Mouse (Mus musculus): ENCODE measurements at regions not wholly inside any gene's neighbourhood (a gene's known extent, or its start where the extent isn't known, plus 50 kb on each side); places are given as distances from the start of the nearest gene placed in this dataset.

- H3K4me3 ChIP-seq (ENCODE audit: low read depth, low read length) = no peak overlapping the region
- no peak overlapping the region for H3K27ac ChIP-seq (ENCODE audit: low read depth, low read length)
- no peaks in the 10 kb centered on the region for H3K4me1 ChIP-seq (replicated peaks; ENCODE audit: control insufficient read depth, insufficient read depth, low read length)
- ATAC-seq (replicated peaks; ENCODE audit: low FRiP score) (no peak), DNase-seq (ENCODE audit: low spot score) (no peak)
- WGBS = 47% methylated on average over 5 of the region's 5 CpGs
- no peak overlapping the region for H3K9ac ChIP-seq (ENCODE audit: low read length)
- no peak overlapping the region for H3K4me2 ChIP-seq (ENCODE audit: low read depth, low read length, severe bottlenecking)
- no peaks in the 10 kb centered on the region for H3K36me3 ChIP-seq (ENCODE audit: control insufficient read depth, insufficient read depth, low read length)
- no peaks in the 10 kb centered on the region for H3K9me3 ChIP-seq (ENCODE audit: control insufficient read depth, low read length)
- no peaks in the 10 kb centered on the region for H3K27me3 ChIP-seq (ENCODE audit: control insufficient read depth, insufficient read depth, low read length)
Measured at GRCm38 (mm10) chr5:133156115-133156857, 613.1 kb upstream of the Auts2 start.

GRCm38 (mm10) chr5:133145996-133146395 lies 602.9 kb upstream of the Auts2 start:
- H3K27me3 ChIP-seq (ENCODE audit: control insufficient read depth, insufficient read depth, low read length) = no peaks in the 10 kb centered on the region
- no peak for ATAC-seq (replicated peaks; ENCODE audit: low FRiP score)
- no peak overlapping the region for H3K27ac ChIP-seq (ENCODE audit: low read depth, low read length)
- H3K36me3 ChIP-seq (ENCODE audit: control insufficient read depth, insufficient read depth, low read length) = no peaks in the 10 kb centered on the region
- H3K9me3 ChIP-seq (ENCODE audit: control insufficient read depth, low read length) = no peaks in the 10 kb centered on the region
- DNase-seq (ENCODE audit: low spot score) = no peak
- no peak overlapping the region for H3K4me2 ChIP-seq (ENCODE audit: low read depth, low read length, severe bottlenecking)
- no peaks in the 10 kb centered on the region for H3K4me1 ChIP-seq (replicated peaks; ENCODE audit: control insufficient read depth, insufficient read depth, low read length)
- no peak overlapping the region for H3K4me3 ChIP-seq (ENCODE audit: low read depth, low read length)
- H3K9ac ChIP-seq (ENCODE audit: low read length) = no peak overlapping the region

GRCm38 (mm10) chr5:133143679-133144078 lies 600.5 kb upstream of the Auts2 start:
- no peak for ATAC-seq (replicated peaks; ENCODE audit: low FRiP score)
- Histone ChIP-seq H3K4me3 (ENCODE audit: low read depth, low read length) (no peak overlapping the region), H3K4me1 (replicated peaks; ENCODE audit: control insufficient read depth, insufficient read depth, low read length) (no peaks in the 10 kb centered on the region), H3K9ac (ENCODE audit: low read length) (no peak overlapping the region), H3K27ac (ENCODE audit: low read depth, low read length) (no peak overlapping the region), H3K36me3 (ENCODE audit: control insufficient read depth, insufficient read depth, low read length) (no peaks in the 10 kb centered on the region), H3K9me3 (ENCODE audit: control insufficient read depth, low read length) (no peaks in the 10 kb centered on the region), H3K27me3 (ENCODE audit: control insufficient read depth, insufficient read depth, low read length) (no peaks in the 10 kb centered on the region), H3K4me2 (ENCODE audit: low read depth, low read length, severe bottlenecking) (no peak overlapping the region)
- DNase-seq (ENCODE audit: low spot score) = no peak
- WGBS = 93% methylated on average over 1 of the region's 1 CpGs

- ATAC-seq (replicated peaks; ENCODE audit: low FRiP score) (no peak), DNase-seq (ENCODE audit: low spot score) (no peak)
- no peaks in the 10 kb centered on the region for H3K9me3 ChIP-seq (ENCODE audit: control insufficient read depth, low read length)
- no peak overlapping the region for H3K4me2 ChIP-seq (ENCODE audit: low read depth, low read length, severe bottlenecking)
- no peaks in the 10 kb centered on the region for H3K27me3 ChIP-seq (ENCODE audit: control insufficient read depth, insufficient read depth, low read length)
- 87% methylated on average over 11 of the region's 11 CpGs for WGBS
- H3K4me1 ChIP-seq (replicated peaks; ENCODE audit: control insufficient read depth, insufficient read depth, low read length) = no peaks in the 10 kb centered on the region
- no peak overlapping the region for H3K9ac ChIP-seq (ENCODE audit: low read length)
- H3K27ac ChIP-seq (ENCODE audit: low read depth, low read length) = no peak overlapping the region
- no peaks in the 10 kb centered on the region for H3K36me3 ChIP-seq (ENCODE audit: control insufficient read depth, insufficient read depth, low read length)
- H3K4me3 ChIP-seq (ENCODE audit: low read depth, low read length) = no peak overlapping the region
Measured at GRCm38 (mm10) chr5:133142401-133143115, 599.4 kb upstream of the Auts2 start.

- no peak for DNase-seq (ENCODE audit: low spot score)
- Histone ChIP-seq H3K36me3 (ENCODE audit: control insufficient read depth, insufficient read depth, low read length) (no peaks in the 10 kb centered on the region), H3K9me3 (ENCODE audit: control insufficient read depth, low read length) (no peaks in the 10 kb centered on the region), H3K4me1 (replicated peaks; ENCODE audit: control insufficient read depth, insufficient read depth, low read length) (no peaks in the 10 kb centered on the region), H3K4me3 (ENCODE audit: low read depth, low read length) (no peak overlapping the region), H3K9ac (ENCODE audit: low read length) (no peak overlapping the region), H3K27ac (ENCODE audit: low read depth, low read length) (no peak overlapping the region), H3K4me2 (ENCODE audit: low read depth, low read length, severe bottlenecking) (no peak overlapping the region), H3K27me3 (ENCODE audit: control insufficient read depth, insufficient read depth, low read length) (no peaks in the 10 kb centered on the region)
- ATAC-seq (replicated peaks; ENCODE audit: low FRiP score) = no peak; the same call in 1 of the 2 replicates
- 62% methylated on average over 2 of the region's 2 CpGs for WGBS
Measured at GRCm38 (mm10) chr5:133131042-133131441, 587.9 kb upstream of the Auts2 start.

- Histone ChIP-seq H3K4me2 (ENCODE audit: low read depth, low read length, severe bottlenecking) (no peak overlapping the region), H3K27ac (ENCODE audit: low read depth, low read length) (no peak overlapping the region), H3K27me3 (ENCODE audit: control insufficient read depth, insufficient read depth, low read length) (no peaks in the 10 kb centered on the region), H3K4me3 (ENCODE audit: low read depth, low read length) (no peak overlapping the region), H3K4me1 (replicated peaks; ENCODE audit: control insufficient read depth, insufficient read depth, low read length) (no peaks in the 10 kb centered on the region), H3K36me3 (ENCODE audit: control insufficient read depth, insufficient read depth, low read length) (no peaks in the 10 kb centered on the region), H3K9ac (ENCODE audit: low read length) (no peak overlapping the region), H3K9me3 (ENCODE audit: control insufficient read depth, low read length) (no peaks in the 10 kb centered on the region)
- WGBS = 80% methylated on average over 6 of the region's 6 CpGs
- ATAC-seq (replicated peaks; ENCODE audit: low FRiP score) (no peak), DNase-seq (ENCODE audit: low spot score) (no peak)
Measured at GRCm38 (mm10) chr5:133130316-133130715, 587.2 kb upstream of the Auts2 start.

GRCm38 (mm10) chr5:133124223-133124622 lies 581.1 kb upstream of the Auts2 start:
- ATAC-seq (replicated peaks; ENCODE audit: low FRiP score) = no peak
- whole genome bisulfite sequencing = 94% methylated on average over 2 of the region's 2 CpGs

GRCm38 (mm10) chr5:133113946-133114345 lies 570.8 kb upstream of the Auts2 start:
- Histone ChIP-seq H3K4me3 (ENCODE audit: low read depth, low read length) (no peak overlapping the region), H3K27me3 (ENCODE audit: control insufficient read depth, insufficient read depth, low read length) (no peaks in the 10 kb centered on the region), H3K4me1 (replicated peaks; ENCODE audit: control insufficient read depth, insufficient read depth, low read length) (no peaks in the 10 kb centered on the region), H3K27ac (ENCODE audit: low read depth, low read length) (no peak overlapping the region), H3K9ac (ENCODE audit: low read length) (no peak overlapping the region), H3K9me3 (ENCODE audit: control insufficient read depth, low read length) (no peaks in the 10 kb centered on the region), H3K4me2 (ENCODE audit: low read depth, low read length, severe bottlenecking) (no peak overlapping the region), H3K36me3 (ENCODE audit: control insufficient read depth, insufficient read depth, low read length) (no peaks in the 10 kb centered on the region)
- DNase-seq (ENCODE audit: low spot score) (no peak), ATAC-seq (replicated peaks; ENCODE audit: low FRiP score) (no peak)
- 88% methylated on average over 4 of the region's 4 CpGs for WGBS

More at GRCm38 (mm10) chr5:133124223-133124622, 581.1 kb upstream of the Auts2 start:
- H3K9me3 ChIP-seq (ENCODE audit: control insufficient read depth, low read length) = no peaks in the 10 kb centered on the region
- H3K27me3 ChIP-seq (ENCODE audit: control insufficient read depth, insufficient read depth, low read length) = no peaks in the 10 kb centered on the region
- no peak overlapping the region for H3K9ac ChIP-seq (ENCODE audit: low read length)
- no peak for DNase-seq (ENCODE audit: low spot score)
- no peaks in the 10 kb centered on the region for H3K4me1 ChIP-seq (replicated peaks; ENCODE audit: control insufficient read depth, insufficient read depth, low read length)
- H3K4me2 ChIP-seq (ENCODE audit: low read depth, low read length, severe bottlenecking) = no peak overlapping the region
- H3K4me3 ChIP-seq (ENCODE audit: low read depth, low read length) = no peak overlapping the region
- H3K27ac ChIP-seq (ENCODE audit: low read depth, low read length) = no peak overlapping the region
- H3K36me3 ChIP-seq (ENCODE audit: control insufficient read depth, insufficient read depth, low read length) = no peaks in the 10 kb centered on the region

- Histone ChIP-seq H3K4me1 (replicated peaks; ENCODE audit: control insufficient read depth, insufficient read depth, low read length) (no peaks in the 10 kb centered on the region), H3K9me3 (ENCODE audit: control insufficient read depth, low read length) (no peaks in the 10 kb centered on the region), H3K27me3 (ENCODE audit: control insufficient read depth, insufficient read depth, low read length) (no peaks in the 10 kb centered on the region), H3K9ac (ENCODE audit: low read length) (no peak overlapping the region), H3K27ac (ENCODE audit: low read depth, low read length) (no peak overlapping the region), H3K36me3 (ENCODE audit: control insufficient read depth, insufficient read depth, low read length) (no peaks in the 10 kb centered on the region), H3K4me2 (ENCODE audit: low read depth, low read length, severe bottlenecking) (no peak overlapping the region), H3K4me3 (ENCODE audit: low read depth, low read length) (no peak overlapping the region)
- ATAC-seq (replicated peaks; ENCODE audit: low FRiP score) (no peak), DNase-seq (ENCODE audit: low spot score) (no peak)
- WGBS = 97% methylated on average over 2 of the region's 2 CpGs
Measured at GRCm38 (mm10) chr5:133113183-133113582, 570.0 kb upstream of the Auts2 start.

Data from forebrain, embryonic 11.5 days (tissue).